Mouse (Mus musculus) ES-Bruce4 (cell line): ENCODE data around the gene Smug1. TPM values are rescaled to one million over a fixed set of nuclear protein-coding genes. Genes with fewer than 3 reads are reported as not detected.

Experiments
- H3K27ac ChIP-seq: 2 replicates; pipeline ENCODE4 v1.5.1; 2012; ENCODE audit warnings: low read length, inconsistent platforms; ENCODE audit not compliant: insufficient read depth
- H3K27me3 ChIP-seq: 2 replicates; pipeline ENCODE4 v1.6.1; 2012; ENCODE audit warnings: mild to moderate bottlenecking, low read length, inconsistent platforms; ENCODE audit not compliant: control insufficient read depth, poor library complexity, insufficient read depth, severe bottlenecking
- H3K36me3 ChIP-seq: 2 replicates; pipeline ENCODE4 v1.6.1; 2012; ENCODE audit warnings: inconsistent platforms, mild to moderate bottlenecking, low read length, moderate library complexity; ENCODE audit not compliant: control insufficient read depth, poor library complexity, insufficient read depth, severe bottlenecking
- H3K4me1 ChIP-seq: one replicate; pipeline ENCODE4 v1.8.1; 2011; ENCODE audit warnings: low read length; ENCODE audit not compliant: control insufficient read depth, insufficient read depth
- H3K4me3 ChIP-seq: 2 replicates; pipeline ENCODE4 v1.5.1; 2011; ENCODE audit warnings: low read depth, mild to moderate bottlenecking, low read length
- H3K9ac ChIP-seq: 2 replicates; pipeline ENCODE4 v1.6.1; 2012; ENCODE audit warnings: low read depth, mild to moderate bottlenecking, inconsistent platforms; ENCODE audit not compliant: poor library complexity, severe bottlenecking
- H3K9me3 ChIP-seq: replicated peaks from 2 replicates; pipeline ENCODE4 v1.6.1; 2012; ENCODE audit warnings: mild to moderate bottlenecking, low read length, inconsistent platforms; ENCODE audit not compliant: control insufficient read depth, poor library complexity, insufficient read depth, severe bottlenecking
- CTCF ChIP-seq: IDR thresholded peaks from one replicate; pipeline ENCODE4 v1.8.1; 2011; ENCODE audit warnings: low read depth, low read length
- EP300 ChIP-seq: IDR thresholded peaks from 2 replicates; pipeline ENCODE4 v1.6.1; 2011; ENCODE audit warnings: low read depth, low read length; ENCODE audit not compliant: insufficient read depth
- POLR2A ChIP-seq: IDR thresholded peaks from one replicate; pipeline ENCODE4 v1.8.1; 2011; ENCODE audit warnings: low read length; ENCODE audit not compliant: insufficient read depth
- polyA plus RNA-seq: library from polyadenylated mRNA; stranded (reverse); fragments of >200 nt; gene quantifications from 2 replicates; pipeline ENCODE4 v1.2.4, GENCODE M21; 2011; ENCODE audit warnings: low read depth; ENCODE audit not compliant: missing spikeins, insufficient read depth, insufficient read length

The Smug1 gene
- polyA plus RNA-seq, 1 experiment: 15.3 TPM

DNA sequence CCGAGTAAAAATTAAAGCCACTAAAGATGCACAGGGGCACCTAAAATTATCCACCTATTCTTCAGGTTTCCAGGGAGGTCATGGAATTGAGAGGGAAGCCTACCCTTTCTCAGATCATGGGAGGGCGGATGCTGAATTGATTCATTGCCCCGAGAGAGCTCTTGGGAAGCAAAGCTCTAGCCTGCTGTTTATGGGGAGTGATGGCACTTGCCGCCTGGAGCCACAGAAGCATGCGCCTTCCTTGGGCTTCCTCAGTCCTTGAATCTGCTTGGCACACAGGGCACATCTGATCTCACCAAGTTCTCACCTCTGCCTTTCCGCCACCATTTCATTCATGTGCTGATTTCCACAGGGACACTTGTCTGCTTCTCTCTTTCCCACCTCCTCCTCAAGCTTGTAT, 20.9 kb upstream of the Smug1 start:
- H3K36me3 ChIP-seq: peaks cover 20% of the 10 kb centered on the region
- no peak overlapping the region for H3K9ac ChIP-seq
- no peak overlapping the region for H3K4me3 ChIP-seq
- no peak overlapping the region for H3K27ac ChIP-seq
- H3K4me1 ChIP-seq: no peaks in the 10 kb centered on the region
- H3K27me3 ChIP-seq: no peaks in the 10 kb centered on the region
- H3K9me3 ChIP-seq: no peaks in the 10 kb centered on the region
- TF ChIP-seq POLR2A (no peak), CTCF (no peak), EP300 (no peak)

- Histone ChIP-seq H3K4me3 (no peak overlapping the region), H3K9ac (no peak overlapping the region), H3K27me3 (no peaks in the 10 kb centered on the region), H3K36me3 (peaks cover 10% of the 10 kb centered on the region), H3K27ac (no peak overlapping the region), H3K9me3 (no peaks in the 10 kb centered on the region), H3K4me1 (no peaks in the 10 kb centered on the region)
- TF ChIP-seq EP300 (no peak), CTCF (peak; percentile 82)
Measured at GRCm38 (mm10) chr15:103185462-103186198, 18.7 kb upstream of the Smug1 start.

DNA sequence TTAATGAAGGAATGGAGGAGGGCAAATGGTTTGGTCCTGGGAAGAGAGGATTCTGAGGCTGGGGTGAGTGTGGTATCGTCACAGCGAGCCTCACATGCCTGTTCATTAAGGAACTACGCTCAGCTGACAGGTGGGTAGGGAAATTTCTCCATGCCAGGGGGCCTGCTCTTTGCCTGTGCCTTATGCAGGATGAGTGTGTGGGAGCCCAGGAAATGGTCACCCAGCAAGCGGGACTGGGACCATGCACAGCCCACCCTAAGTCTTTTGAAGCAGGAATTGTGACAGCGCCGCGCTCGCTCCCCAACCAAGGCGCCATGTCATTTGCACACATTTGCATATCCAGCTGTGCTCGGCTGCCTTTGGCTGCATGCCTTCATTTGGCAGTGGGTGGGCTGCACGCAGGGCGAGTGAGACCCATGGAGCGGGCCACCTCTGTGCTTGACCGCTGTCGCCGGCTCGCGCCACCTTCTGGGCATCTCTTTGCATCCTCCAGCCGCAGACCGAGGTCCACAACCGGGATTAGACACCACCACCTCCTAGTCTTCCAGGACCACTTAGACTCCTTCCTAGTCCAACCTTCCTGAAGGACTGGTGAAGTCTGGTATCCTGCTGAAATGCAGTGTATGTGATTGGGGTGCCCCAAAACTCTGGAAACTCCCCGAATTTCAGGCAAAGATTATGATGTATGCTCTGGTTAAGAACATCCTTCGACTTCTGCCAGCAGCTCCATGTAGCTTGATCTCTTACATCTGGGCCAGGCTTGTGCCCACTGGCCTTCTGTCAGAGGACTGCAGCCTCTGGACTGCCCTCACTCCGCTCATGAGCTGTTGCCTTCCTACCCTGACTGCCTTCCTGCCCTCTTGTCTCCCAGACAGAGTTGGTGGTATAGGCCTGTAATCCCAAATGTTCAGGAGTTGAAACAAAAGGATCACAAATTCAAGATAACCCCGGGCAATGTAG, 17.0 kb upstream of the Smug1 start:
- H3K4me1 ChIP-seq: no peaks in the 10 kb centered on the region
- H3K27ac ChIP-seq: no peak overlapping the region
- no peaks in the 10 kb centered on the region for H3K27me3 ChIP-seq
- TF ChIP-seq EP300 (no peak), CTCF (peak; percentile 43), POLR2A (no peak)
- H3K36me3 ChIP-seq: no peaks in the 10 kb centered on the region
- H3K9me3 ChIP-seq: no peaks in the 10 kb centered on the region
- H3K4me3 ChIP-seq: peak overlapping the region; percentile 19; the same call in 1 of the 2 replicates
- H3K9ac ChIP-seq: no peak overlapping the region

- no peaks in the 10 kb centered on the region for H3K36me3 ChIP-seq
- TF ChIP-seq POLR2A (no peak), CTCF (peak; percentile 80), EP300 (peak; percentile 62; the same call in 1 of the 2 replicates)
- no peaks in the 10 kb centered on the region for H3K4me1 ChIP-seq
- no peaks in the 10 kb centered on the region for H3K27me3 ChIP-seq
- no peak overlapping the region for H3K27ac ChIP-seq
- H3K4me3 ChIP-seq: peak overlapping the region; percentile 84
- no peaks in the 10 kb centered on the region for H3K9me3 ChIP-seq
- peak overlapping the region; percentile 54 for H3K9ac ChIP-seq
Measured at GRCm38 (mm10) chr15:103183135-103183534, 16.2 kb upstream of the Smug1 start.

DNA sequence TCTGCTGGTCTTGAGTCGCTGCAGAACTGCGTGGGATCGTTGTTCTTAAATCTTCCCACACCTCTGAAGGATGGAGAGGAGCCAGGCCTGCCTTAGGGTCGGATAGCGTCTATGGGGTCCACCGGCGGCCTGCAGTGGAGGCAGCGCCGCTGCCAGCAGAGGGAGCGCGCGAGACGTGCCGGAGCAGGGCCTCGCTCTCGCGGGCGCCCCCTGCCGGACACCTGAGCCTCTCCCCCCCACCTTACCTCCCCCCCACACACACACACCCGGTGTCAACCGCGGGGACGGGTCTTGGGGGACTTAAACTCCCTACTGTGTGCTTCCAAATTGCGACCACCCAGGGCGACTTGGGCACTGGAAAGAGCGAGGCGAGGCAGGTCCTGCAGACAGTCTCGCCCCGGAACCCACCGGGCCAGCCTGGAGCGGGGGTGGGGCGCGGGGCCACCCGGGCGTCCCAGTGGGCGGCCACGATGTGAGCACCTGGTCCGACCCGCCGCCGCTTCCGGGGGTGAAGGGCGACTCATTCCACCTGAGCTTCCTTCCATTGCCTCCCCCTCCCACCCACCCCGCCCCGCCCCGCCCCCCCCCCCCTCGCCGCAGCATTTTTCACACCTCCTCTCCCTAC, 15.4 kb upstream of the Smug1 start:
- Histone ChIP-seq H3K27ac (no peak overlapping the region), H3K9ac (peak overlapping the region; percentile 54), H3K36me3 (no peaks in the 10 kb centered on the region), H3K4me1 (no peaks in the 10 kb centered on the region), H3K27me3 (no peaks in the 10 kb centered on the region), H3K9me3 (no peaks in the 10 kb centered on the region), H3K4me3 (peak overlapping the region; percentile 84)
- TF ChIP-seq EP300 (peak; percentile 28; the same call in 1 of the 2 replicates), CTCF (peak; percentile 99), POLR2A (no peak)
